Mouse (Mus musculus) kidney, embryonic 15.5 days (tissue): ENCODE results near the gene Vps13d. TPM values are rescaled to one million over a fixed set of nuclear protein-coding genes. Genes with fewer than 3 reads are reported as not detected.

Experiments used
- ATAC-seq: fragments of 200-750 bp; cut with Nextera tagmentation; replicated peaks from 2 replicates; pipeline ENCODE4 v1.8.0; 2017; ENCODE audit warnings: moderate TSS enrichment; ENCODE audit not compliant: low FRiP score
- H3K27ac ChIP-seq: fragments of 300-500 bp; sonication (generic); 2 replicates; pipeline ENCODE4 v1.5.1; 2015; ENCODE audit warnings: mild to moderate bottlenecking, inconsistent platforms
- H3K27me3 ChIP-seq: fragments of 300-500 bp; sonication (generic); 2 replicates; pipeline ENCODE4 v1.6.1; 2015; ENCODE audit warnings: inconsistent platforms
- H3K36me3 ChIP-seq: fragments of 300-500 bp; sonication (generic); 2 replicates; pipeline ENCODE4 v1.6.1; 2015; ENCODE audit warnings: inconsistent platforms
- H3K4me1 ChIP-seq: fragments of 300-500 bp; sonication (generic); 2 replicates; pipeline ENCODE4 v1.6.1; 2015; ENCODE audit warnings: inconsistent platforms
- H3K4me2 ChIP-seq: fragments of 300-500 bp; sonication (generic); 2 replicates; pipeline ENCODE4 v1.6.1; 2015; ENCODE audit warnings: moderate library complexity, mild to moderate bottlenecking, inconsistent platforms
- H3K4me3 ChIP-seq: fragments of 300-500 bp; sonication (generic); replicated peaks from 2 replicates; pipeline ENCODE4 v1.5.1; 2015; ENCODE audit warnings: mild to moderate bottlenecking, inconsistent platforms
- H3K9ac ChIP-seq: fragments of 300-500 bp; sonication (generic); 2 replicates; pipeline ENCODE4 v1.6.1; 2015; ENCODE audit warnings: mild to moderate bottlenecking, inconsistent platforms
- H3K9me3 ChIP-seq: fragments of 300-500 bp; sonication (generic); replicated peaks from 2 replicates; pipeline ENCODE4 v1.6.1; 2016; ENCODE audit warnings: inconsistent platforms
- WGBS: fragments of 180-500 bp; shearing (Covaris S2); methylation state at CpG from one replicate; pipeline ENCODE4 v1.1.7; 2015; ENCODE audit warnings: mixed read lengths; 5-methylcytosine and 5-hydroxymethylcytosine counted together
- polyA plus RNA-seq: library from polyadenylated mRNA; unstranded; fragments of >200 nt; fragmentation: Nextera tagmentation; extraction: Ambion mirVana; gene quantifications from 2 replicates; pipeline ENCODE4 v1.2.1, GENCODE M21; 2015

The Vps13d gene
- polyA plus RNA-seq, 1 experiment from 2014 or later, result 9.9 TPM

DNA sequence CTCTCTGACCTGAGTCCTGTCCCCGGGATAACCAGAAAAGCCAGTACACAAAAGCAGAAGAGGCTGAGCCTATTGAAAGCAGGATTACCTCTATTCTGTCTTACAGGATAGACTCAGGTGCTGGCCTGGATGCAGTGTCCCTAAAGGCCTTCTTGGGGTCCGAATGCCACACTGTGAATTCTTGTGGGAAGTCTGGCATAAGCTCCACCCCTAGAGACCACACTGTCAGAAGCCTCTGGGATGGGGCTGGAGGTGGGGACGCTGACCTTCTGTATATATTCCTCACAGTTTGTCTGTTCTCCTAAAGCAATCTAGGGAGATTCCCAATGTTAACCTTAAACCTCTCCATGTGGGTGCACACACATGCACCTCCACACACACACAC is 244.5 kb downstream of the Vps13d start:
- no peak; the same call in 1 of the 2 replicates for ATAC-seq
- no peaks in the 10 kb centered on the region for H3K9me3 ChIP-seq
- no peak overlapping the region for H3K4me2 ChIP-seq
- 50% methylated on average over 3 of the region's 3 CpGs for whole genome bisulfite sequencing
- H3K27me3 ChIP-seq, result no peaks in the 10 kb centered on the region
- H3K4me3 ChIP-seq, result no peak overlapping the region
- H3K4me1 ChIP-seq, result peaks cover 33% of the 10 kb centered on the region
- H3K9ac ChIP-seq, result no peak overlapping the region
- no peaks in the 10 kb centered on the region for H3K36me3 ChIP-seq
- H3K27ac ChIP-seq, result peak overlapping the region; percentile 91

DNA sequence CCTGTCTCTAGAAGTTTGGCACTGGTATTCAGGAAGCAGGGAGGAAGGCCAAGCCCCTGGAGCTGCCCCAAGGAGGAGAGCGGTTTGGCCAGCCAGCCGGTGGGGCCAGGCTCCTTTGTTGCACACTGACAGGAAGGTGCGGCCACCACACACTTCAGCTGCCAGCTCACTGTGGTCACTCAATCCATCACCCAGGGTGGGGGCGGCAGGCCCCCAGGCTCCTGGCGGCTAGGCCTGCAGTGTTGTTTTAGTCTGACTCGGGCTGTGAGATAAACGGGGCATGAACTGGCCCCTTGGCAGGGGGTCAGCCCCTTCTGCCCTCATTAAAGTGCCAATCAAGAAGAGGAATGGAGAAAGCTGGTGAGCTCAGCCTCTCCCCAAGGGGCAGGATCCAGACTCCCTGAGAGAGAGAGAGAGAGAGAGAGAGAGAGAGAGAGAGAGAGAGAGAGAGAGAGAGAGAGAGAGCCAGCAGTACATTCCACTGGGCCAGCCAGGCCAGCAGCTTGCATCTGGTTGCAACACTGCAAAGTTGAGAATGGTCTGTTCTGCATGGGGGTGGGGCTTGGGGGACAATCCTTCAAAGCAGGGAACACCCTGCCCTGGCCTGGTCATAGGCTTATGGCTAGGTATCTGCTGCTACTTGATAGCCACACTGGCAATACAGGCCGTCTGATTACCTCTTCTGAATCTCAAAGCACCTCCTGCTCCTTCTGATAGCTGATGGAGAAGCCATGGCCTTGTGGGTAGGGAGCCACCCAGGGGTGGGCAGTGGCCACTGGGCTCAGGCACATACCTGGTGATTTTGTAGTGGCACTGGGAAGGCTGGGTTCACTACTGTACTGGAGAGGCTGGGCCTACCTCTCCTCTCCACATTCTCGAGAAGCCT is 245.1 kb downstream of the Vps13d start:
- H3K36me3 ChIP-seq, result no peaks in the 10 kb centered on the region
- 6% methylated on average over 9 of the region's 9 CpGs for WGBS
- no peaks in the 10 kb centered on the region for H3K9me3 ChIP-seq
- ATAC-seq, result peak; percentile 94
- peak overlapping the region; percentile 91 for H3K27ac ChIP-seq
- H3K4me1 ChIP-seq, result peaks cover 33% of the 10 kb centered on the region
- no peak overlapping the region for H3K9ac ChIP-seq
- H3K27me3 ChIP-seq, result no peaks in the 10 kb centered on the region
- H3K4me3 ChIP-seq, result no peak overlapping the region
- H3K4me2 ChIP-seq, result no peak overlapping the region

DNA sequence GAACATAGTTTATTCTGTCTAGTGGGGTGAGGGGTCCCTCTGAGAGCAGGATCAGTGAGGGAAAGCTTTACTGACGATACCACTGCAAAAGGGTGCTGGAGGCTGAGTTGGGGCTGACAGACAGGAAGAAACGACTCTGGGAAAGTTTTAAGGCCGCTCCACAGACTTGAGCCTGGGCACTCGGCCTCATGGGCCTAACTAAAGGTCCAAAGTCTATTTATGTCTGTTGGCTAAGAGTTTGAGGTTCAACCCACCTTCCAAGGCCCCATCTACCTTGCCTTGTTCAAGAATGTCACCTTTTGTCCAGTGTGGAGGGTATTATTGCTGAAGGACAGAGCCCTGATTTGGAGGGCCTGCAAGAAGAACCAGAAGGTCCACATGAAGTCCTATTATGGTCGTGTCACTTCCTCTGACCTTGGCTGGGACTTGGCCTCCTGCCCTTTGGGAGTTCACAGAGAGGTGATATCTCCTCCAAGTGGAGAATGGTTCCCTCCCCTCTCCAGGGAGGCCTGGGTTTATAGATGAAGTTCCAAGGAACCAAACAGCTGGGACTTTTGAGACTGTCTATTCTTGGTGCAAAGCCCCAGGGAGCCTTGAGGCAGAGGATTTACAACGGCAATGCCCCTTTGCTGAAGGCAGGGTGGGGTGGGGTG is 246.9 kb downstream of the Vps13d start:
- peaks cover 33% of the 10 kb centered on the region for H3K4me1 ChIP-seq
- 31% methylated on average over 6 of the region's 6 CpGs for WGBS
- no peaks in the 10 kb centered on the region for H3K36me3 ChIP-seq
- no peak overlapping the region for H3K4me2 ChIP-seq
- H3K9ac ChIP-seq, result no peak overlapping the region
- H3K27ac ChIP-seq, result peak overlapping the region; percentile 91
- no peaks in the 10 kb centered on the region for H3K9me3 ChIP-seq
- 0 out of 2 replicates have a peak, but pooled peaks have one; percentile 13 for ATAC-seq
- no peaks in the 10 kb centered on the region for H3K27me3 ChIP-seq
- H3K4me3 ChIP-seq, result no peak overlapping the region

DNA sequence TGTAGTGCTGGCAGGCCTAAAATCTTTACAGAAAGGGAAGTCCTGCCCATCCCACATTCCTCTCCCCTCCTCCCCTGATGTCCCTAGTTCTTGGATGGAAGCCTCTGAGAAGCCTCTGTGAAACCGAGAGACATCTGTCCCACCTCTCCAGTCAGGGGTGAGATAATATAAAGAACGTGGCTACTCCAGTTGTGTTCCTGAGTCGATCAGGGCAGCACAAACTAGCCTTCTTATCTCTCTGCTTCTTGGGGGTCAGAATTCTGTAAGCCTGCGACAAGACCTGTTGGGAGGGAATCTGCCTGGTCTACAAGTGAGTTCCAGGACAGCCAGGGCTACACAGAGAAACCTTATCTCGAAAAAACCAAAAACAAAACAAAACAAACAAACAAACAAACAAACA is 251.5 kb downstream of the Vps13d start:
- Histone ChIP-seq H3K27me3 (no peaks in the 10 kb centered on the region), H3K4me1 (peaks cover 33% of the 10 kb centered on the region), H3K4me2 (no peak overlapping the region), H3K9me3 (no peaks in the 10 kb centered on the region), H3K27ac (no peak overlapping the region), H3K4me3 (no peak overlapping the region), H3K9ac (no peak overlapping the region), H3K36me3 (no peaks in the 10 kb centered on the region)
- no peak for ATAC-seq
- 79% methylated on average over 5 of the region's 5 CpGs for WGBS

DNA sequence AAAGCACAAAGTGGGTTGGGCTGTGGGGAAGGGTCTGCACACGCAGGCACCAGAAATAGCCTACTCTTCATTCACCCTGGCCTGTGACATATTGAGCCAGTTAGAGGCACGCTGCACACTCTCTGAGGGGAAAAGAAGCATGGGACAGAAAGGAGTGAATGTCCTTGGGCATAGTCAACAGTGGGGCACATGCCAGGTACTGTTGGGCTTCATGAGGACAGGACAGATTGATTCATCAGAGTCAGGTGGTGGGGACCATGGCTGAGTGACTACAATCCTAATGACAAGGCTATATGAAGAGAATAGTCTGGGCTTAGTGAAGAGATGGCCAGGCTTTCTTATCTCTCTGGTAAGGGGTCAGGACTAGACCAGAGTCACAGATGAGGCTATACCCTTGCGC is 252.4 kb downstream of the Vps13d start:
- no peaks in the 10 kb centered on the region for H3K27me3 ChIP-seq
- H3K4me2 ChIP-seq, result no peak overlapping the region
- H3K4me3 ChIP-seq, result no peak overlapping the region
- H3K9me3 ChIP-seq, result no peaks in the 10 kb centered on the region
- H3K4me1 ChIP-seq, result peaks cover 25% of the 10 kb centered on the region
- H3K9ac ChIP-seq, result no peak overlapping the region
- H3K36me3 ChIP-seq, result no peaks in the 10 kb centered on the region
- no peak for ATAC-seq
- H3K27ac ChIP-seq, result no peak overlapping the region
- whole genome bisulfite sequencing, result 94% methylated on average over 3 of the region's 3 CpGs

DNA sequence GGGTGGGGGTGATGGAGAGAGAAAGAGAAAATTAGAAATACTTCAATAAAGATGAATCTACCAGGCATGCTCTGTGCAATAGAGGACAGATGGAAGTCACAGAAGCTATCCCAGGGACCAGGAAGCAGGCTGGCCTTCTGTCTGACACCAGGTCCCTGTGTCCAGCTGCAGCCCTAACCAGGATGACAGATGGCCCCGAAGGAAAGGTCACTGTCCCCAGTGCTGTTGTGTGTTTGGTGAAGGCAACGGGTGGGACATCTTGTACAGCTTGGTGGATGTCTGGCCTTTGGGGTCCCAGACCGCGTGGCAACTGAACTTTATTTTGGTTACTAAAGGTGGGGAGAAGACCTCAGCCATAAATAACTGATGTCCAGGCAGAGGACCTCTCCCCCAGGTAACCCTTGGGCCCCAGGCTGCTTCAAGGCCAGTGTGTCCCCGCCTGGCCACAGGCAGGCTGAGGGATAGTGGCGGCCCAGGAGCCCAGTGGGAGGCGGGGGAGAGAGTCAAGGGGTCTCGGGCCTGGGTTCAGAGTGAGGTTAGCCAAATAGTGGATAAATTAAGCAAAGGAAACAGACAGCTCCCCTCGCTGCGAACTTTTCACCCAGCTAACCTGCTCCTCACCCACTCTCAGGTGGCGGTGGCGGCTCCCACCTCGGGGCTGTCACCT is 253.9 kb downstream of the Vps13d start:
- H3K9ac ChIP-seq, result no peak overlapping the region
- peaks cover 23% of the 10 kb centered on the region for H3K4me1 ChIP-seq
- no peaks in the 10 kb centered on the region for H3K27me3 ChIP-seq
- H3K4me3 ChIP-seq, result no peak overlapping the region
- H3K9me3 ChIP-seq, result no peaks in the 10 kb centered on the region
- WGBS, result 22% methylated on average over 13 of the region's 13 CpGs
- no peak overlapping the region for H3K4me2 ChIP-seq
- ATAC-seq, result peak; percentile 83
- peak overlapping the region; percentile 72 for H3K27ac ChIP-seq
- H3K36me3 ChIP-seq, result no peaks in the 10 kb centered on the region

DNA sequence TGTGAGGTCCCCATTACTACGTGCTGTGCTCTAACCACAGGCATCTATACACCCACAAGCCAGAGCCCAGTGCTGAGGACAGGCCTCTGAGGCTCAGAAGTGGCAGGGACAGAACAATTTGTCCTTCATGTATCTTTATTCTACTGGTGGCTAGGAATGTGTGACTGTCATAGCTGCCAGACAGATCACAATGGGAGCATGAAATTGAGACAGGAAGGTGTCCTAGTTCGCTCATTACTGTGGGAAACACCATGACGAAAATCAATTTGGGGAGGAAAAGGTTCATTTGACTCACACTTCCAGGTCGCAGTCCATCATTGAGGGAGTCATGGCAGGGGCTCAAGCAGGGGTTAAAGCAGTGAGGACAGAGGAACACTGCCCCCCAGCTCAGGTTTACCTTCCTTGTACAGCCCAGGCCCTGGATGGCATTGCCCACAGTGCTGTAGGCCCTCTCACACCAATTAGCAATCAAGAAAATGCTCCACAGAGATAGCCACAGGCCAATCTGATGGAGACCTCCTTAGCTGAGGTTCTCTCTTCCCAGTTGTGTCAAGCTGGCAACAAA is 254.9 kb downstream of the Vps13d start:
- H3K36me3 ChIP-seq, result no peaks in the 10 kb centered on the region
- WGBS, result 55% methylated on average over 4 of the region's 4 CpGs
- ATAC-seq, result peak; percentile 50
- no peaks in the 10 kb centered on the region for H3K9me3 ChIP-seq
- no peaks in the 10 kb centered on the region for H3K27me3 ChIP-seq
- H3K9ac ChIP-seq, result no peak overlapping the region
- H3K4me2 ChIP-seq, result no peak overlapping the region
- no peak overlapping the region for H3K4me3 ChIP-seq
- peaks cover 23% of the 10 kb centered on the region for H3K4me1 ChIP-seq
- H3K27ac ChIP-seq, result peak overlapping the region; percentile 72

DNA sequence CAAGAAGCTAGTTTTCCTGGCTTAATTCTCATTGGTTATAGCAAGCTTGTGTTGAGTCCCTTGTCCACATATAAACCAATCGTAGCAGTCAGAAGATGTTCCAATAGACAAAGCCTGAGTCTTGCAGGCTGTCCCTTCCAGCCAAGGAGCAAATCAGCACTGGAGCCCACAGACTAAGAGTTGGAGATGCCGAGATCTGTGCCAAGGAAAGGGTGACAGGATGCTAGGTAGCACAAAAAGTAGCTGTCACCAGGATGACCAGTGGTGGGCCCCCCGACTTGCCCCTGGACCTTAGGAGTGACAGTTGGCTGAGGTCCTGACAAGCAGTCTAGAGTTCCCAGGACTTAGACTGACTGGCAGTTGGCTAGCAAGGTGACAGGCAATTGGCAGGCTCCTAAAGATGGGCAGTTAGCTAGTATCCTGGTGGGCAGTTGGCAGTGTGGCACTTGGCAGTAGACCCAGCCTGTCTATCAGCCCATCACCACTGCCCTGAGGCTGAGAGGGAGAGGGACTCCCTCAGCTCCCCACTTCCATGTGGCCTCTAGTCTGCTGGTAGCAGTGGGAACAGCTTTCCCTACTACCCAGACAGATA is 258.1 kb downstream of the Vps13d start:
- Histone ChIP-seq H3K9me3 (no peaks in the 10 kb centered on the region), H3K9ac (no peak overlapping the region), H3K36me3 (no peaks in the 10 kb centered on the region), H3K4me3 (no peak overlapping the region), H3K27me3 (no peaks in the 10 kb centered on the region), H3K4me2 (no peak overlapping the region), H3K4me1 (peaks cover 21% of the 10 kb centered on the region), H3K27ac (no peak overlapping the region)
- no peak for ATAC-seq
- 76% methylated on average over 3 of the region's 3 CpGs for WGBS

DNA sequence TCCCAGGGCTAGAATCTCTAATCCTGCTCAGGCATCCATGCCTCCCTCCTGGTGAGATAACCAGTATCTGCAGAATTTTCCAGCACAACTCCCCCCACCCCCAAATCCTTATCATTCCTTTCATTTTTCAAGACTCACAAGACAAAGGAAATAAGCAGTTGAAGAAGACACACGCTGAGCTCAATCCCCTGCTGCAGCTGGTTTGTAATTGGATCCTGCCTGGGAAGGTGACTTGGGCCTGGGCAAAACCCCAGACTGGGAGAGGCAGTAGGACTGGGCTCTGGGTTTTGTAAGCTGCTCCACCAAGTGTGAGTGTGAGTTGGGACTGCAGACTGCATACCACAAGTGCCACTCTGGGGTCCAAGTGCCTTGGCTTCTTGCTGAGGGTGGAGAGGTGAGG is 260.3 kb downstream of the Vps13d start:
- Histone ChIP-seq H3K27ac (no peak overlapping the region), H3K9me3 (no peaks in the 10 kb centered on the region)

DNA sequence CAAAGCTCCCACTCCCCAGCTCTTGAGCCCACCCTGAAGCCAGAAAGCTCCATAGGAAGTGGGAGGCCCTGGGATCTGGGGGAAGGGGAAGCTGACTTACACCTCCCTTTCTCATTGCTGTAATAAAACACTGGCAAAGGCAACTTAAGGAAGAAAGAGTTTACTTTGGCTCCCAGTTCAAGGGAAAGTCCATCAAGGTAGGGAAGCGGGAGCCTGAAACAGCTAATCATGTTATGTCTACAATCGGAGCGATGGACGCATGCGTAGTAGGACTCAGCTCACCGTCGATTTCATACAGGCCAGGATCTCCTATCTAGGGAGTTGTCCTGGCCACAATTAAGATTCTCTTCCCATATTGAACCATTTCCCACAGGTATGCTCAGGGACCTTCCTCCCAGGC is 263.6 kb downstream of the Vps13d start:
- no peak; the same call in 1 of the 2 replicates for ATAC-seq
- Histone ChIP-seq H3K4me2 (no peak overlapping the region; the same call in 1 of the 2 replicates), H3K9me3 (no peaks in the 10 kb centered on the region), H3K27me3 (no peaks in the 10 kb centered on the region), H3K36me3 (peaks cover 26% of the 10 kb centered on the region), H3K27ac (peak overlapping the region; percentile 87), H3K9ac (no peak overlapping the region), H3K4me1 (peaks cover 36% of the 10 kb centered on the region), H3K4me3 (no peak overlapping the region)
- 64% methylated on average over 7 of the region's 7 CpGs for WGBS

More for the DNA sequence above, 260.3 kb downstream of the Vps13d start:
- no peak overlapping the region for H3K4me2 ChIP-seq
- WGBS, result 15% methylated on average over 1 of the region's 1 CpGs
- H3K4me1 ChIP-seq, result peaks cover 20% of the 10 kb centered on the region
- H3K36me3 ChIP-seq, result no peaks in the 10 kb centered on the region
- no peak overlapping the region for H3K9ac ChIP-seq
- no peaks in the 10 kb centered on the region for H3K27me3 ChIP-seq
- no peak for ATAC-seq
- no peak overlapping the region for H3K4me3 ChIP-seq

DNA sequence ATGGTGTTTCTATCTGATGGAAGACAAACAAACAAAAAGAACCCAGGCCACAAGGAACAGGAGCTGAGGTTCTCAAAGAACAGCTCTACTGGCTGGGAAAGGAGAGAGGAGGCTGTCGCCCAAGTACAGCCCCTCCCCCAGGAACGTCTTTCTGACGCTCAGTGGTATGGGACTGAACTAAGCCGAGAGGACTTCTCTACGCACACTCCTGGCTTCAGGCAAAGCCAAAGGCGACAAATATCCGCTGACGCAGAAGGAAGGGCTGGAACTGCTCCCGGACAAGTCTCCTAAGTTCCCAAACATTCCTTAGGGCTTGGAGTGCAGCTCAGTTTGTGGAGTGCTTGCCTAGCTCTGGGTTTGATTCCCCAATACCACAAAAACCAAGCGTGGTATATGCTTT is 264.4 kb downstream of the Vps13d start:
- WGBS, result 16% methylated on average over 10 of the region's 10 CpGs
- Histone ChIP-seq H3K4me1 (peaks cover 36% of the 10 kb centered on the region), H3K4me3 (no peak overlapping the region), H3K36me3 (peaks cover 32% of the 10 kb centered on the region), H3K27me3 (no peaks in the 10 kb centered on the region), H3K27ac (peak overlapping the region; percentile 87), H3K9me3 (no peaks in the 10 kb centered on the region), H3K4me2 (no peak overlapping the region; the same call in 1 of the 2 replicates), H3K9ac (no peak overlapping the region)
- ATAC-seq, result peak; percentile 74
